Mouse (Mus musculus) thymus, postnatal 0 days (tissue): ENCODE results near the gene Zbtb20. TPM values are rescaled to one million over a fixed set of nuclear protein-coding genes. Genes with fewer than 3 reads are reported as not detected.
"Not testable (repeated sequence)": the region's sequence is repeated elsewhere in the genome, so short reads cannot be mapped to it uniquely, and the experiment has no call there.

Experiments used
- DNase-seq: peaks from one replicate; pipeline ENCODE4 v3.0.0-alpha.2; 2015; ENCODE audit warnings: low spot score
- polyA plus RNA-seq: library from polyadenylated mRNA; unstranded; fragments of >200 nt; fragmentation: Nextera tagmentation; extraction: Ambion mirVana; gene quantifications from 2 replicates; pipeline ENCODE4 v1.2.1, GENCODE M21; 2015

Zbtb20 gene
- polyA plus RNA-seq, 1 experiment from 2014 or later = 15.5 TPM

- no peak for DNase-seq
Measured at GRCm38 (mm10) chr16:42910016-42910415, 34.3 kb downstream of the Zbtb20 start.

- no peak for DNase-seq
Measured at GRCm38 (mm10) chr16:42910716-42911115, 35.0 kb downstream of the Zbtb20 start.

- no peak for DNase-seq
Measured at GRCm38 (mm10) chr16:42911326-42911725, 35.6 kb downstream of the Zbtb20 start.

- DNase-seq = no peak
Measured at GRCm38 (mm10) chr16:42911815-42912214, 36.1 kb downstream of the Zbtb20 start.

DNA sequence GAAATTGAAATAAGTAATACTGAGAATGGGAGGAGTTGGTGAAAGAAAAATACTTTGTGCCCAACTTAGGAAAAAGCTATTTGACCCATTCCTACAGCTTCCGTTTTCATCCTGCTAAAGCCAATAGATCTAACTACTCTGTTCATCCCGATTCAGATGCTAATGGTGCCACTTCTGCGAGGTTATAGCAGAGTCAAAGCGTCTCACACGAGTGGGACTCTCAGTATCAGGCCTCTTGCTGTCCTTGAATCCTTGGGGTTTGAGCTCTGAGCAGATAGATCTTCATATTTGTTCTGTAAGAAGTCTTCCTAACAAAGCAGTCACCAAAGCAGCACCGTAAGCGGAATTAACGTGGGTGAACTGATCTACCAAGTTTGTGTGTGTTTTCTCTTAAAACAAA, 37.6 kb downstream of the Zbtb20 start:
- no peak for DNase-seq

DNA sequence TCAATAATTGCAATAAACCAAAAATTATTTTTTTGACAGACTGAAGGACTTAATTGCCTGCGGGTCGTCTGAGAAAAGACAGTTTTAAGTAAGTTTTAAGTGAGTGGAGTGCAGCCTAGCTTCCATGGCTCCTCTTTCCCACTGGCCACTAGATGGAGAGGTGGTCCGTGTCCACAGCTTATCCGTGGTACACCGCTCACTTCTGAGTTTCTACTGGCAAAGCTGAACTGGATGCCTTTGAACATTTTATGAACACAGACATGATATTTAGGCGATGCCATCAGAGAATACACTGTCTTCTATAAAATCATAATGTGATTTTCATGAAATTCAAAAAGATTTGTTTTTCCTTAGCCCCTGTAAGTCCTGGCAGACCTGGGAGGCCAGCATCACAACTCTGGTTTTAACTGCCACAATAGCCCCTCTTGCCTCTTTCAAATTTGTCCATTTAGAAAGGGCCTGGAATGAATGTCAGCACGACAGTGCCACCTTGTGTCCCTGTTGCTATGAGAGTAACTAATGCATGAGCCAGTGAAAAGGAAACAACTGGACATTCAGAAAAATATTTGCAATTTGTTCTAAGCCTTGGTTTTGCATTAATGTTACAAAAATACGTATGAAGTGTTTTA, 38.9 kb downstream of the Zbtb20 start:
- peak; percentile 37 for DNase-seq

- no peak for DNase-seq
Measured at GRCm38 (mm10) chr16:42919992-42920760, 44.5 kb downstream of the Zbtb20 start.

GRCm38 (mm10) chr16:42921436-42921835, 45.8 kb downstream of the Zbtb20 start:
- no peak for DNase-seq

GRCm38 (mm10) chr16:42938211-42938610, 62.5 kb downstream of the Zbtb20 start:
- no peak for DNase-seq

GRCm38 (mm10) chr16:42947016-42947415, 71.3 kb downstream of the Zbtb20 start:
- no peak for DNase-seq

GRCm38 (mm10) chr16:42955401-42955800, 79.7 kb downstream of the Zbtb20 start:
- not testable (repeated sequence) for DNase-seq

GRCm38 (mm10) chr16:42972872-42973271, 97.2 kb downstream of the Zbtb20 start:
- no peak for DNase-seq

DNA sequence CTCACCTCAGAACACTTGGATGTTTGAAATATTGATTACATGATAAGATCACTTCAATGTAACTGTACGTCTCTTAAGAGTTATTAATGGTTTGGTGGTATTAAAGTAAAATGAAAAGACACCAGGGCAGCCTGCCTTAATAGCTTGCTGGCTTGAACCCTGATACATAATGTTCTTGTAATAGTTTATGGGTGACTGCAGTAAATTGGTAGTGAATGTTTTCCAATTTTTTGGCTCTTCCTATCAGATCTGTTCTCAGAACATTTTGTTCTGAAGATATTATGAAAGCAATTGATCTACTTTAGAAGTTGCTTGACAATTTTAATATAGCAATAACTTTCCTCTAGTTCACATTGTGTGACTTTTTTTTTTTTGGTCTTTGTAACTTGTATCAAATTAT, 123.2 kb downstream of the Zbtb20 start:
- no peak for DNase-seq

DNA sequence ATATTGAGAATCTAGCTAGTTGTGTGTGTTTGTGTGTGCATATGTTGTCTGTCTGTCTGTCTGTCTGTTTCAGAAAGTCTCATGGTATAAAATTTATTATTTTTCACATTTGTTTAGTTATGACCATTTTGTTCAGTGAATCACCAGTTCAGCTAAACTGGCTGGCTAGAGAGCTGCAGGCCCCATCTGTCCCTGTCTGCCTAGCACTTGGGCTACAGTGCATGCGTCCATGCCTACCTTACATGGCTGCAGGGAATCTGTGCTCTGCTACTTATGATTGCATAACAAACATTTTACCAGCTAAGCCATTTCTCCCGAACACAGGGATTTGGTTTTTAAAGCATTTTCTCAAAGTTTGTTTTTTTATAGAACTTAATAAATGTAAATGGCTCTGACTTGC, 150.7 kb downstream of the Zbtb20 start:
- no peak for DNase-seq

GRCm38 (mm10) chr16:43029243-43029642, 153.6 kb downstream of the Zbtb20 start:
- DNase-seq = no peak

GRCm38 (mm10) chr16:43035709-43036108, 160.0 kb downstream of the Zbtb20 start:
- no peak for DNase-seq

GRCm38 (mm10) chr16:43036510-43036909, 160.8 kb downstream of the Zbtb20 start:
- DNase-seq = no peak

GRCm38 (mm10) chr16:43037320-43037719, 161.6 kb downstream of the Zbtb20 start:
- DNase-seq = no peak

GRCm38 (mm10) chr16:43045611-43046010, 169.9 kb downstream of the Zbtb20 start:
- DNase-seq = no peak

DNA sequence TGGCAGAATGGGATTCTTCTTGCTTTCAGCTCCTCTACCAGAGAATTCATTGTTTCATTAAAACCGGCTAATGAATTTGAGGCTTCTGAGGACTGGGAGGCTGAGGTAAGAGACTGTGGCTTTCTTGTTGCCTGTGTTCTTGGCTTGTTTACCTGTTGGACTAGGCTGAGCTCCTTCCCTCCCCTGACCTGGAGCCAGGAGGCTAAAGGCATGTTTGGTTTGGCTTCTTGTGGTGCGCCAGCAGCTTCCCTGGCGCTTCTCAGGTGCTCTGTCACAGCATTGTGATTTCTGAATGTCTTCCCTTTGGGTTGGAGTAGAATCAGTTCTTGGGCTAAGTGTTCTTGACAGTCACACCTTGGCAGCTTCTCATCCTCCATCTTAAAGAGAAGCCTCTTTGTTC, 171.0 kb downstream of the Zbtb20 start:
- DNase-seq = no peak

GRCm38 (mm10) chr16:43069666-43070295, 194.1 kb downstream of the Zbtb20 start:
- no peak for DNase-seq

GRCm38 (mm10) chr16:43071875-43072274, 196.2 kb downstream of the Zbtb20 start:
- no peak for DNase-seq
